In the genomic region with DNA sequence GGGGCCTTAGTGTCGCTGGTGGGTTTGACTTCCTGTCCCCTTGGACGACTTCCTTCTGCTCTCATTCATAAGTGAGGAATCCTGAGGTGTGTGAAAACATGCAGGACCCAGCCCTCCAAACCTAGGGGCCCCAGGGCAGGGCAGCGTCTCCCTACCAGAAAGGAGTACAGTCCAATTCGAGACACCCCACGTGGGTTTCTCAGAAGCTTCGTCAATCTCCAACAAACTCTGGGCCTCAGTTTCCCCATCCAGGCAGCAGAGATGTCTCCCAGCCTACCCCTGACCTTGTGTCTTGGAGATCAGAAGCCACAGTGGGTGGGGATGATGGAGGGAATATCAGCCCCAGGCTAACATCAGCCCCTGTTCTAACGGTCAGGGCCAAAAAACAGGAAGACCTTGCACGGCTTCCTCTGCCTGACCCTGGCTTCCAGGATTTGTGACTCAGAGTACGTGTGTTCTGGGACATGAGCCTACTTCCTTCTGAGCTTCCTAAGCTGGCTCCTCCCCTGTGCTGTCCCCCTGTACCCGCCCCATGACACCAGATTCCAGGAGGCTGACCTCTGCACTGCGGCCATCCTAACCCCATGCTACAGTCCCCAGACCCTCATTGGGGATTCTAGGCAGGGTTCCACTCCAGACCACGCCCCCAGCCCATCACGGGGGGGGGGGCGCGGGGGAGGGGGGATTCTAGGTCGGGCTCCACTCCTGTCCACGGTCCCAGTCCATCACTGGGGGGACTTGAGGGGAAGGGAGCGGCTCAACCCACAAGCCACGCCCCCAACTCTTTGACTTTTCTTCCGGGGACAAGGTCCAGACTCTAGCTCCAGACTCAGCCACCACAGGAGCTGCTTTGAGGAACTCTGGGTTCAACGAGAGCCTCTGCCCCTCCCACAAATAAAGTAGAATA, we compare ENCODE assay signal across 8 mouse cellular contexts. TPM values are rescaled to one million over a fixed set of nuclear protein-coding genes. Genes with fewer than 3 reads are reported as not detected.
A peak's percentile ranks its signal among the peaks of the same experiment; 100 is the strongest.
DNase-seq lines count a peak whose midpoint lies in the region; ATAC-seq and TF ChIP-seq lines count a peak whose summit lies in the region.

No protein-coding gene starts in this region.

- WGBS in hindbrain, postnatal 0 days, result 30% methylated on average over 16 of the region's 21 CpGs
- 6% methylated on average over 21 of the region's 21 CpGs for WGBS in liver, embryonic 12.5 days (ENCODE audit: insufficient replicate concordance)

- H3K4me2 ChIP-seq in hindbrain, postnatal 0 days (ENCODE audit: low read depth, low read length), result peak overlapping the region; percentile 53
- H3K4me2 ChIP-seq in liver, embryonic 12.5 days, result peak overlapping the region; percentile 88
- H3K4me2 ChIP-seq in myocyte (ENCODE audit: low read depth), result peak overlapping the region; percentile 82

- no peak overlapping the region for H3ac ChIP-seq in myocyte (ENCODE audit: control insufficient read depth, insufficient read length)

- DNase-seq in CD4-positive helper T cell, adult 2 months (ENCODE audit: low read depth, low spot score), result peak; percentile 53
- peak; percentile 80 for DNase-seq in adrenal gland, adult 2 months
- DNase-seq in gastrocnemius, adult 8-10 months (ENCODE audit: low spot score in 2 of 2), result peak; percentile 59 to 63
- no peak for DNase-seq in hindbrain, postnatal 0 days (ENCODE audit: low spot score)
- no peak for DNase-seq in cerebellum, postnatal 4 days (ENCODE audit: low spot score in 2 of 2)
- DNase-seq in right cerebral cortex, postnatal 36 days (ENCODE audit: low spot score in 2 of 2), result no peak

- H3K9me3 ChIP-seq in hindbrain, postnatal 0 days (ENCODE audit: low read length), result no peaks in the 10 kb centered on the region
- H3K9me3 ChIP-seq in liver, embryonic 12.5 days (replicated peaks), result no peaks in the 10 kb centered on the region

- ATAC-seq in hindbrain, postnatal 0 days, result peak; percentile 19; the same call in 1 of the 2 replicates
- ATAC-seq in liver, embryonic 12.5 days, result peak; percentile 70

- H3K27me3 ChIP-seq in hindbrain, postnatal 0 days (ENCODE audit: insufficient read depth, low read length), result no peaks in the 10 kb centered on the region
- H3K27me3 ChIP-seq in liver, embryonic 12.5 days (replicated peaks), result peaks cover 22% of the 10 kb centered on the region
- peaks cover 25% of the 10 kb centered on the region for H3K27me3 ChIP-seq in myocyte (ENCODE audit: control insufficient read depth, insufficient read depth, insufficient read length)

- H3K36me3 ChIP-seq in hindbrain, postnatal 0 days (ENCODE audit: insufficient read depth, low read length), result peaks cover 16% of the 10 kb centered on the region
- peaks cover 7% of the 10 kb centered on the region; the same call in 1 of the 2 replicates for H3K36me3 ChIP-seq in liver, embryonic 12.5 days
- H3K36me3 ChIP-seq in myocyte (ENCODE audit: control insufficient read depth, insufficient read depth), result no peaks in the 10 kb centered on the region

- no peak for TF ChIP-seq CTCF in hindbrain, postnatal 0 days (IDR thresholded peaks at IDR 0.05; ENCODE audit: low read depth)

- H3K4me1 ChIP-seq in hindbrain, postnatal 0 days (ENCODE audit: insufficient read depth, low read length), result peaks cover 7% of the 10 kb centered on the region
- H3K4me1 ChIP-seq in liver, embryonic 12.5 days, result peaks cover 37% of the 10 kb centered on the region

- no peak for TF ChIP-seq POLR2A in myocyte (IDR thresholded peaks at IDR 0.05; ENCODE audit: insufficient read length, low read depth)

- H3K4me3 ChIP-seq in hindbrain, postnatal 0 days (ENCODE audit: low read length), result peak overlapping the region; percentile 17; the same call in 1 of the 2 replicates
- peak overlapping the region; percentile 54 for H3K4me3 ChIP-seq in liver, embryonic 12.5 days
- H3K4me3 ChIP-seq in myocyte, result peak overlapping the region; percentile 13

- 0 out of 2 replicates have a peak overlapping the region, but pooled peaks have one; percentile 17 for H3K9ac ChIP-seq in hindbrain, postnatal 0 days (replicated peaks; ENCODE audit: low read length)
- H3K9ac ChIP-seq in liver, embryonic 12.5 days, result peak overlapping the region; percentile 47; the same call in 1 of the 2 replicates

- H3K79me2 ChIP-seq in myocyte (ENCODE audit: control insufficient read depth, insufficient read depth), result no peaks in the 10 kb centered on the region

- H3K27ac ChIP-seq in hindbrain, postnatal 0 days, result peak overlapping the region; percentile 49; the same call in 1 of the 2 replicates
- H3K27ac ChIP-seq in liver, embryonic 12.5 days, result peak overlapping the region; percentile 74

TF ChIP-seq in myocyte, 11 proteins besides CTCF, POLR2A, EP300 and RAD21:
- no peak for TF ChIP-seq TCF3 (IDR thresholded peaks at IDR 0.05; ENCODE audit: insufficient read length, low read depth)
- no peak for TF ChIP-seq MYOG (IDR thresholded peaks at IDR 0.05; ENCODE audit: control insufficient read depth in 1 of 3, insufficient read depth in 1 of 3, insufficient read length in 2 of 3, low read depth in 2 of 3)
- TF ChIP-seq SRF (IDR thresholded peaks at IDR 0.05; ENCODE audit: control insufficient read depth, insufficient read length, low read depth), result no peak
- TF ChIP-seq TCF12 (IDR thresholded peaks at IDR 0.05; ENCODE audit: insufficient read depth, poor library complexity, severe bottlenecking), result no peak
- TF ChIP-seq USF1 (IDR thresholded peaks at IDR 0.05; ENCODE audit: low read depth), result no peak
- TF ChIP-seq CEBPB (IDR thresholded peaks at IDR 0.05; ENCODE audit: insufficient read depth, poor library complexity, severe bottlenecking), result no peak
- no peak for TF ChIP-seq MAX (IDR thresholded peaks at IDR 0.05; ENCODE audit: low read depth)
- no peak for TF ChIP-seq MYOD1 (IDR thresholded peaks at IDR 0.05; ENCODE audit: control insufficient read depth in 1 of 3, insufficient read length in 2 of 3, low read depth in 2 of 3)
- no peak for TF ChIP-seq POLR2AphosphoS2 (IDR thresholded peaks at IDR 0.05; ENCODE audit: insufficient read length, low read depth)
- TF ChIP-seq REST (IDR thresholded peaks at IDR 0.05; ENCODE audit: insufficient read depth, insufficient read length), result no peak
- no peak for TF ChIP-seq E2F4 (IDR thresholded peaks at IDR 0.05; ENCODE audit: insufficient read depth)

RNA-seq across cellular contexts. Expression of a gene that starts 6.4 kb away (rescaled TPM):
- total RNA-seq in adrenal gland, adult 2 months (2021), result 10 to 100 TPM in 1 of 2 experiments, 1 to 10 TPM in 1; 6.3 to 10.2 TPM
- 32.9 and 36.5 TPM in 2 replicates for polyA plus RNA-seq in adrenal gland, adult 2 months (2012; rRNA removed)
- 1 to 10 TPM; 1.4 to 2.7 (median 1.9) TPM for total RNA-seq in gastrocnemius, adult 8-10 months (2022)
- total RNA-seq in hindbrain, postnatal 0 days (2014; rRNA removed), result 91.6 and 97.5 TPM in 2 replicates
- polyA plus RNA-seq in hindbrain, postnatal 0 days (2015; fragmentation: Nextera tagmentation; extraction: Ambion mirVana), result 12.9 and 13.2 TPM in 2 replicates
- polyA plus RNA-seq in liver, embryonic 12.5 days (2016; fragmentation: Nextera tagmentation; extraction: Ambion mirVana), result 1.5 and 1.7 TPM in 2 replicates
- 1.4 TPM for polyA plus RNA-seq in myocyte (2012; fragmentation: generic; extraction: Trizol)

RNA-seq across cellular contexts. Expression of a gene that starts 11.9 kb away (rescaled TPM):
- 10 to 100 TPM; 23.9 to 45.5 TPM for total RNA-seq in adrenal gland, adult 2 months (2021)
- 134 and 212 TPM in 2 replicates for polyA plus RNA-seq in adrenal gland, adult 2 months (2012; rRNA removed)
- total RNA-seq in gastrocnemius, adult 8-10 months (2022), result 10 to 100 TPM; 10.7 to 24.5 (median 13.9) TPM
- 0.21 TPM in 1 of 2 replicates, not detected in the other for total RNA-seq in hindbrain, postnatal 0 days (2014; rRNA removed)
- polyA plus RNA-seq in hindbrain, postnatal 0 days (2015; fragmentation: Nextera tagmentation; extraction: Ambion mirVana), result 0.90 and 0.95 TPM in 2 replicates
- 0.27 and 0.48 TPM in 2 replicates for polyA plus RNA-seq in liver, embryonic 12.5 days (2016; fragmentation: Nextera tagmentation; extraction: Ambion mirVana)
- polyA plus RNA-seq in myocyte (2012; fragmentation: generic; extraction: Trizol), result 0.04 TPM

RNA-seq across cellular contexts. Expression of a gene that starts 16.3 kb away (rescaled TPM):
- 10 to 100 TPM; 59.5 to 71.9 TPM for total RNA-seq in adrenal gland, adult 2 months (2021)
- 42.9 and 91.7 TPM in 2 replicates for polyA plus RNA-seq in adrenal gland, adult 2 months (2012; rRNA removed)
- total RNA-seq in gastrocnemius, adult 8-10 months (2022), result 10 to 100 TPM; 16.5 to 31.3 (median 22.8) TPM
- 2.2 and 3.3 TPM in 2 replicates for total RNA-seq in hindbrain, postnatal 0 days (2014; rRNA removed)
- 4.1 and 4.4 TPM in 2 replicates for polyA plus RNA-seq in hindbrain, postnatal 0 days (2015; fragmentation: Nextera tagmentation; extraction: Ambion mirVana)
- 0.25 and 0.38 TPM in 2 replicates for polyA plus RNA-seq in liver, embryonic 12.5 days (2016; fragmentation: Nextera tagmentation; extraction: Ambion mirVana)
- polyA plus RNA-seq in myocyte (2012; fragmentation: generic; extraction: Trizol), result 0.06 TPM

RNA-seq across cellular contexts. Expression of a gene that starts 24.1 kb away (rescaled TPM):
- 100 to 1,000 TPM in 1 of 2 experiments, 10 to 100 TPM in 1; 92.6 to 121 TPM for total RNA-seq in adrenal gland, adult 2 months (2021)
- polyA plus RNA-seq in adrenal gland, adult 2 months (2012; rRNA removed), result 100 and 184 TPM in 2 replicates
- total RNA-seq in gastrocnemius, adult 8-10 months (2022), result 100 to 1,000 TPM; 133 to 313 (median 179) TPM
- total RNA-seq in hindbrain, postnatal 0 days (2014; rRNA removed), result 0.61 and 0.99 TPM in 2 replicates
- polyA plus RNA-seq in hindbrain, postnatal 0 days (2015; fragmentation: Nextera tagmentation; extraction: Ambion mirVana), result 0.08 and 0.11 TPM in 2 replicates
- 0.05 and 0.06 TPM in 2 replicates for polyA plus RNA-seq in liver, embryonic 12.5 days (2016; fragmentation: Nextera tagmentation; extraction: Ambion mirVana)
- polyA plus RNA-seq in myocyte (2012; fragmentation: generic; extraction: Trizol), result 0.30 TPM

RNA-seq across cellular contexts. Expression of a gene that starts 28.6 kb away (rescaled TPM):
- 1 to 10 TPM; 2.0 to 2.4 TPM for total RNA-seq in adrenal gland, adult 2 months (2021)
- polyA plus RNA-seq in adrenal gland, adult 2 months (2012; rRNA removed), result 4.2 and 6.7 TPM in 2 replicates
- total RNA-seq in gastrocnemius, adult 8-10 months (2022), result under 1 TPM; 0.12 to 0.54 (median 0.25) TPM
- 14.4 and 17.8 TPM in 2 replicates for total RNA-seq in hindbrain, postnatal 0 days (2014; rRNA removed)
- polyA plus RNA-seq in hindbrain, postnatal 0 days (2015; fragmentation: Nextera tagmentation; extraction: Ambion mirVana), result 6.9 and 7.1 TPM in 2 replicates
- polyA plus RNA-seq in liver, embryonic 12.5 days (2016; fragmentation: Nextera tagmentation; extraction: Ambion mirVana), result 3.7 TPM in 2 replicates
- 2.3 TPM for polyA plus RNA-seq in myocyte (2012; fragmentation: generic; extraction: Trizol)

Comparison
In these comparisons a context has a peak if more than half of its experiments do, and no peak if none do; other contexts are left out.
1. DNase-seq: peak in CD4-positive helper T cell, adult 2 months (single experiment), adrenal gland, adult 2 months (single experiment) and gastrocnemius, adult 8-10 months (2 of 2); none in hindbrain, postnatal 0 days (single experiment), cerebellum, postnatal 4 days (0 of 2) and right cerebral cortex, postnatal 36 days (0 of 2).
2. RNA of a gene that starts 11.9 kb away (polyA plus RNA-seq): 134 to 212 TPM in adrenal gland, adult 2 months; 0.90 to 0.95 TPM in hindbrain, postnatal 0 days, 0.27 to 0.48 TPM in liver, embryonic 12.5 days and 0.04 TPM in myocyte (single experiment); every median in the first group is over 10 times any median in the second.
3. Peak in every context shown above with its lines, with median percentiles within 50 percentile points of each other: H3K4me2 ChIP-seq and H3K4me3 ChIP-seq.